Comparison of ENCODE assay signal across 9 mouse cellular contexts in the genomic region with DNA sequence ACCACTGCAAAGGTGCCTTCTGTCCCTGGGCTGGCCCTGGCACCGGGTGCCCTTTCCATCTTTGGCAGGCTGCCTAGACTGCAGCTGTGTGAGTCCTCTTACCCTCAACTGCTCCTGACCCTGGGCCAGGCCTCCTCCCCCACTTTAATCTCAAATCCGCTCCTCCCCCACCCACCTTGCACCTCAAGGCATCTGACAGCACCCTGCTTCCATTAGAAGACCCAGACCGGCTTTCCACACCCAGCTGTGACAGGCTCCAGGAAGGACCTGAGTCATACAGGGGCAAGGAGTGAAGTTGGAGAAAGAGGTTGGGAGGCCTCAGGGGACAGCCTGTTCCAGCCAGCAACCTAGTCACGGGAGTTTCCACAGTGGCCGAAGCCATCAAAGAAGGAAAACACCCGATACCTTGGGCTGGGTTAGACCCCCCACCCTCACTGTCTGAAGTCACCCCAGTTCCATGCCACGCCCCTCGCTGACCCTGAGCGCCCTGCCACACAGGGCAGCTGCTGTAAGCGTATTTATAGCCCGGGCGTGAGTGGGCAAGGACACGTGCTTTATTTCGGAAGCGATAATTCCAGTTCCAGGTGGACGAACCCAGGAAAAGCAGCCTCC. TPM values are rescaled to one million over a fixed set of nuclear protein-coding genes. Genes with fewer than 3 reads are reported as not detected.
DNase-seq lines count a peak whose midpoint lies in the region; ATAC-seq lines count a peak whose summit lies in the region.
"Had no signal": no experiment of that assay in that cellular context is flagged by ENCODE, and none has a peak within 500 bp of the region (broad histone marks: within the 10 kb centered on the region; RNA-seq: fewer than 3 reads in every experiment).

No protein-coding gene starts in this region.

- peak; percentile 59 for DNase-seq in 3T3-L1 (ENCODE audit: low read depth, low spot score)
- peak; percentile 47 for DNase-seq in adipocyte (ENCODE audit: low spot score)
- DNase-seq in kidney, postnatal 4 days = peak; percentile 63 to 78
- DNase-seq in cerebellum, adult 11-12 months = no peak

- 17% methylated on average over 16 of the region's 16 CpGs for whole genome bisulfite sequencing in heart, embryonic 14.5 days

- peak; percentile 48 for ATAC-seq in heart, embryonic 14.5 days (ENCODE audit: insufficient number of reproducible peaks, insufficient read depth, low FRiP score, low read depth)
- ATAC-seq in megakaryocyte, adult 5-6 weeks (ENCODE audit: poor library complexity, severe bottlenecking) = no peak
- no peak for ATAC-seq in cerebellum, adult (ENCODE audit: insufficient number of reproducible peaks, low FRiP score, low TSS enrichment)
- no peak for ATAC-seq in monocyte, adult 5-6 weeks (replicated peaks; ENCODE audit: insufficient number of reproducible peaks, low FRiP score, low TSS enrichment, poor library complexity, severe bottlenecking)

- no peak overlapping the region for H3K9ac ChIP-seq in heart, embryonic 14.5 days (ENCODE audit: low read length)

- peak overlapping the region; percentile 22 to 63 for H3K27ac ChIP-seq in heart, embryonic 14.5 days (replicated peaks in 1 of 2; ENCODE audit: control insufficient read depth in 1 of 2, insufficient read depth in 1 of 2, low read depth in 2 of 2, low read length in 2 of 2)

- H3K4me1 ChIP-seq in heart, embryonic 14.5 days (ENCODE audit: control insufficient read depth in 2 of 2, insufficient read depth in 2 of 2, low read length in 2 of 2) = peaks cover 35 to 42% of the 10 kb centered on the region in 2 experiments

- H3K36me3 ChIP-seq in heart, embryonic 14.5 days (ENCODE audit: control insufficient read depth, insufficient read depth, low read length) = no peaks in the 10 kb centered on the region

- H3K4me2 ChIP-seq in heart, embryonic 14.5 days (ENCODE audit: low read length) = peak overlapping the region; percentile 42

- no peaks in the 10 kb centered on the region for H3K9me3 ChIP-seq in heart, embryonic 14.5 days (ENCODE audit: control insufficient read depth, low read length)

- no peaks in the 10 kb centered on the region for H3K27me3 ChIP-seq in heart, embryonic 14.5 days (ENCODE audit: control insufficient read depth, insufficient read depth, low read length)

- H3K4me3 ChIP-seq in heart, embryonic 14.5 days (ENCODE audit: control insufficient read depth in 1 of 2, insufficient read depth in 1 of 2, low read depth in 1 of 2, low read length in 2 of 2) = no peak overlapping the region

RNA-seq across cellular contexts. Expression of gene Slc30a2, which starts 13.0 kb away (rescaled TPM):
- polyA plus RNA-seq in heart, embryonic 14.5 days (2014; fragmentation: Nextera tagmentation; extraction: Ambion mirVana) = 0.08 and 0.11 TPM in 2 replicates
- total RNA-seq in megakaryocyte, adult 5-6 weeks (2015) = 0.11 and 0.18 TPM in 2 replicates
- total RNA-seq in megakaryocyte, adult 5-6 weeks (2017) = 0.22 TPM in 1 of 2 replicates, not detected in the other
- total RNA-seq in monocyte, adult 5-6 weeks (2017) = not detected in 3 replicates
- polyA plus RNA-seq: limb, embryonic 11.5 days had no signal

RNA-seq across cellular contexts. Expression of gene Extl1, which starts 27.7 kb away (rescaled TPM):
- polyA plus RNA-seq in heart, embryonic 14.5 days (2014; fragmentation: Nextera tagmentation; extraction: Ambion mirVana) = 2.8 and 2.9 TPM in 2 replicates
- total RNA-seq in megakaryocyte, adult 5-6 weeks (2015) = 0.04 TPM in 1 of 2 replicates, not detected in the other
- total RNA-seq in megakaryocyte, adult 5-6 weeks (2017) = not detected in 2 replicates
- 0.29 TPM in 1 of 3 replicates, not detected in the others for total RNA-seq in monocyte, adult 5-6 weeks (2017)

RNA-seq across cellular contexts. Expression of gene Pafah2, which starts 40.2 kb away (rescaled TPM):
- polyA plus RNA-seq in heart, embryonic 14.5 days (2014; fragmentation: Nextera tagmentation; extraction: Ambion mirVana) = 11.1 and 12.8 TPM in 2 replicates
- 4.6 and 5.9 TPM in 2 replicates for total RNA-seq in megakaryocyte, adult 5-6 weeks (2015)
- 5.5 and 6.3 TPM in 2 replicates for total RNA-seq in megakaryocyte, adult 5-6 weeks (2017)
- total RNA-seq in monocyte, adult 5-6 weeks (2017) = 0.64 to 3.8 TPM (median 1.5 TPM) in 3 replicates

RNA-seq across cellular contexts. Expression of gene Trim63, which starts 41.0 kb away (rescaled TPM):
- polyA plus RNA-seq in heart, embryonic 14.5 days (2014; fragmentation: Nextera tagmentation; extraction: Ambion mirVana) = 39.4 and 43.2 TPM in 2 replicates
- total RNA-seq in megakaryocyte, adult 5-6 weeks (2015) = not detected in 2 replicates
- total RNA-seq in megakaryocyte, adult 5-6 weeks (2017) = not detected in 2 replicates
- not detected in 3 replicates for total RNA-seq in monocyte, adult 5-6 weeks (2017)
